Mouse (Mus musculus) right cerebral cortex, adult 2 months (tissue): ENCODE measurements around the gene Fam216a.
"Not testable (repeated sequence)": the region's sequence is repeated elsewhere in the genome, so short reads cannot be mapped to it uniquely, and the experiment has no call there.

Experiments used
- DNase-seq, 2 experiments: peaks; one replicate each; pipeline ENCODE4 v3.0.0; 2021 to 2022; ENCODE audit warnings: low spot score in 2 of 2

The Fam216a gene

GRCm38 (mm10) chr5:122323523-122323922 is 48.6 kb downstream of the Fam216a start:
- no peak for DNase-seq

GRCm38 (mm10) chr5:122320205-122320781 is 51.9 kb downstream of the Fam216a start:
- DNase-seq = no peak

- peak in 1 of 2 experiments; percentile 45 for DNase-seq
Measured at GRCm38 (mm10) chr5:122319474-122320204, 52.5 kb downstream of the Fam216a start.

- not testable (repeated sequence) for DNase-seq
Measured at GRCm38 (mm10) chr5:122318976-122319375, 53.2 kb downstream of the Fam216a start.

GRCm38 (mm10) chr5:122318100-122318499 is 54.1 kb downstream of the Fam216a start:
- no peak for DNase-seq

GRCm38 (mm10) chr5:122317329-122318045 is 54.7 kb downstream of the Fam216a start:
- DNase-seq = no peak

- DNase-seq = peak; percentile 82 to 90
Measured at GRCm38 (mm10) chr5:122314966-122315667, 57.0 kb downstream of the Fam216a start.
